15 mouse cellular contexts compared by ENCODE assay signal in genomic region chr13:30036071-30036470, GRCm38 (mm10).
"Had no signal": no experiment of that assay in that cellular context is flagged by ENCODE, and none has a peak within 500 bp of the region (broad histone marks: within the 10 kb centered on the region; RNA-seq: fewer than 3 reads in every experiment).

No protein-coding gene starts in this region.

- DNase-seq: kidney, postnatal 10 days; kidney, postnatal 4 days; left cerebral cortex, postnatal 4 days; lung, postnatal 14 days; retina, postnatal 1 day; right cerebral cortex, postnatal 4 days had no signal

- H3K4me3 ChIP-seq: layer of hippocampus, adult 2 months; limb, embryonic 13.5 days; lung, embryonic 15.5 days; megakaryocyte, embryonic 14.5 days; midbrain, embryonic 15.5 days; neural tube, embryonic 13.5 days had no signal

- H3K27me3 ChIP-seq: limb, embryonic 13.5 days; lung, embryonic 15.5 days; midbrain, embryonic 15.5 days; neural tube, embryonic 13.5 days had no signal

- H3K4me2 ChIP-seq: limb, embryonic 13.5 days; liver, embryonic 11.5 days; lung, embryonic 15.5 days; midbrain, embryonic 11.5 days; midbrain, embryonic 15.5 days; neural tube, embryonic 13.5 days had no signal

- H3K27ac ChIP-seq: layer of hippocampus, adult 2 months; limb, embryonic 13.5 days; lung, embryonic 15.5 days; macrophage; midbrain, embryonic 15.5 days; neural tube, embryonic 13.5 days had no signal

- H3K36me3 ChIP-seq: limb, embryonic 13.5 days; lung, embryonic 15.5 days; midbrain, embryonic 15.5 days; neural tube, embryonic 13.5 days had no signal

- H3K4me1 ChIP-seq: megakaryocyte, embryonic 14.5 days; midbrain, embryonic 15.5 days; neural tube, embryonic 13.5 days had no signal

- H3K9me3 ChIP-seq: limb, embryonic 13.5 days; lung, embryonic 15.5 days; midbrain, embryonic 15.5 days; neural tube, embryonic 13.5 days had no signal

- H3K9ac ChIP-seq: limb, embryonic 13.5 days; lung, embryonic 15.5 days; midbrain, embryonic 15.5 days; neural tube, embryonic 13.5 days had no signal

- ATAC-seq: midbrain, embryonic 15.5 days had no signal
